Mouse (Mus musculus) layer of hippocampus, postnatal 36 days (tissue): ENCODE data around the gene Sec61a1. TPM values are rescaled to one million over a fixed set of nuclear protein-coding genes. Genes with fewer than 3 reads are reported as not detected.

Experiments used
- total RNA-seq, 2 experiments: library from RNA; stranded (reverse); gene quantifications; 2 replicates each; pipeline ENCODE4 v1.2.3; 2021

The Sec61a1 gene
- total RNA-seq, 2 experiments from 2014 or later, result 89.8 to 93.3 TPM

Other genes with a start within 250 kb of the Sec61a1 start
- gene Eefsec, start 72.4 kb downstream of the Sec61a1 start, total RNA-seq, result 10 to 100 TPM; 23.6 to 24.1 TPM
- 10 to 100 TPM; 39.2 to 40.6 TPM for gene Ruvbl1, start 53.5 kb downstream of the Sec61a1 start, total RNA-seq
- gene Kbtbd12, start 119.0 kb upstream of the Sec61a1 start, total RNA-seq, result under 1 TPM; 0.30 to 0.33 TPM
- 100 to 1,000 TPM; 178 to 181 TPM for gene Mgll, start 205.5 kb upstream of the Sec61a1 start, total RNA-seq